Mouse (Mus musculus): ENCODE data around the gene Nf2. TPM values are rescaled to one million over a fixed set of nuclear protein-coding genes. Genes with fewer than 3 reads are reported as not detected.

Gene Nf2
- 32.5 TPM for polyA plus RNA-seq (2017; shearing (Covaris generic))

GRCm38 (mm10) chr11:4849258-4849943 lies at the start of gene Nf2:
Gene Nf2 (minus strand): TSS chr11:4849536.

GRCm38 (mm10) chr11:4894848-4895816 lies 45.8 kb upstream of the Nf2 start, which contains the start of gene Thoc5:
Gene Thoc5 (plus strand): TSS chr11:4895320.

DNA sequence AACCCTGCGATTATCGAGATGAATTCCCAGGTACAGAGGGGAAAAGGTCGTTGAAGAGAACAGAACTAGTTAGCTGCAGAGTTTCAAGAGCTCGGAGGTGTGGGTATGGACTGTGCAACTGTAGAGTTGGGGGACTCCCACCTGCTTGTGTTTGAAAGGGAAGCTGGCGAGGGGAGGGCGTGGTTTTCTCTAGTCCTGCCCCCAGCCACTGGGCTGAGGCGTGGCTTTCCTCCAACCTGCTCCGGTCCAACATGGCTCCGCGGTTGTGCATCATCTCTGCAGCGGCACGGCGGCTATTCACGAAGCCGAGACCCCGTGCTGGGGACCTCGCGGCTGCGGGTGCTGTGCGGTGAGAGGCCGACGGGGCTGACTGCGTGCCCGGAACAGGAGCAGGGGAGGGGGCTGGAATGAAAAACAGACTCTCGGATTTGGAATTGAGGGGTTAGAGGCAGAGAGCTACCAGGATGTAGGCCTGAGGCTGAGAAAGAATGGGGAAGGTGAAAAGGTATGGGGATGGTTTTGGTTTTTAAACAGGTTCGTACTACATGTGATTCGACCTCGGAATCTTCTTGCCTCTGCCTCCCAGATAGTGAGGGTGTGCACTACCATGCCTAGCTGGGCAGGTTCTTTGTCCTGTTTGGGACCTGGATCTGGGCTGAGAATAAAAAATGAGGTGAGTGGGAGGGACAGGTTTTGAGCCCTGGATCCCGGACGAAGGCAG lies 24.6 kb upstream of the Nf2 start, which contains the start of gene Nipsnap1:
Gene Nipsnap1 (plus strand): TSS at position 197 of the 721 bp plus-strand sequence.

GRCm38 (mm10) chr11:4746733-4747132 lies 102.6 kb downstream of the Nf2 start, which contains the start of gene Cabp7:
Gene Cabp7 (minus strand): TSS chr11:4746778.

Other genes starting within 250 kb of the Nf2 start
- not detected for gene Gm11032, start 229.5 kb downstream of the Nf2 start, polyA plus RNA-seq (2017; shearing (Covaris generic))
- 40.4 TPM for gene Ascc2, start 211.8 kb downstream of the Nf2 start, polyA plus RNA-seq (2017; shearing (Covaris generic))
- gene Uqcr10, start 145.2 kb downstream of the Nf2 start, polyA plus RNA-seq (2017; shearing (Covaris generic)), result 278 TPM
- 48.2 TPM for gene Zmat5, start 144.9 kb downstream of the Nf2 start, polyA plus RNA-seq (2017; shearing (Covaris generic))
- not detected for gene Cabp7, start 102.8 kb downstream of the Nf2 start, polyA plus RNA-seq (2017; shearing (Covaris generic))
- 20.4 TPM for gene Nipsnap1, start 24.4 kb upstream of the Nf2 start, polyA plus RNA-seq (2017; shearing (Covaris generic))
- 36.3 TPM for gene Thoc5, start 45.8 kb upstream of the Nf2 start, polyA plus RNA-seq (2017; shearing (Covaris generic))
- 6.4 TPM for gene Nefh, start 98.5 kb upstream of the Nf2 start, polyA plus RNA-seq (2017; shearing (Covaris generic))
- 127 TPM for gene Ap1b1, start 137.3 kb upstream of the Nf2 start, polyA plus RNA-seq (2017; shearing (Covaris generic))
- not detected for gene Rasl10a, start 208.6 kb upstream of the Nf2 start, polyA plus RNA-seq (2017; shearing (Covaris generic))
- gene Gas2l1, start 215.8 kb upstream of the Nf2 start, polyA plus RNA-seq (2017; shearing (Covaris generic)), result 0.21 TPM
- 4.1 TPM for gene Rhbdd3, start 249.4 kb upstream of the Nf2 start, polyA plus RNA-seq (2017; shearing (Covaris generic))
- gene Ewsr1, start 249.7 kb upstream of the Nf2 start, polyA plus RNA-seq (2017; shearing (Covaris generic)), result 761 TPM